Mouse (Mus musculus) cerebellum, adult (tissue): ENCODE results near the gene Pkn2.

Experiments
- ATAC-seq: cut with Nextera tagmentation; 2 replicates; pipeline ENCODE4 v1.9.2; 2017; ENCODE audit warnings: mild to moderate bottlenecking, moderate library complexity, mixed read lengths; ENCODE audit not compliant: insufficient number of reproducible peaks, low FRiP score, low TSS enrichment

The Pkn2 gene

DNA sequence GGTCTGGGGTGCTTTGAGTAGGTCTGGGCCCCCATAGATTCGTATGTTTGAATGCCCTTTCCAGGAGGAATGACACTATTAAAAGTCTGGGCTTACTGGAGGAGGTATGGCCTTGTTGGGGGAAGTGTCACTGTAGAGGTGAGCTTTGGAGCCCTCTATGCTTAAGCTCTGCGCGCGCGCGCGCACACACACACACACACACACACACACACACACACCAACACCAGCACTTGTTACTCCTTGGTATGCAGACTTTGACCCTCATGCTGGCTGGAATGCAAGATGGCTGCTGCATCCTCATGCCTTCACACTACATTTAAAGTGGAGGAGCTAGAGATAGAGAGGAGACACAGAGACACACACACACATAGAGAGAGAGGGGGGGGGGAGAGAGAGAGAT is 134.1 kb downstream of the Pkn2 start:
- ATAC-seq = no peak

DNA sequence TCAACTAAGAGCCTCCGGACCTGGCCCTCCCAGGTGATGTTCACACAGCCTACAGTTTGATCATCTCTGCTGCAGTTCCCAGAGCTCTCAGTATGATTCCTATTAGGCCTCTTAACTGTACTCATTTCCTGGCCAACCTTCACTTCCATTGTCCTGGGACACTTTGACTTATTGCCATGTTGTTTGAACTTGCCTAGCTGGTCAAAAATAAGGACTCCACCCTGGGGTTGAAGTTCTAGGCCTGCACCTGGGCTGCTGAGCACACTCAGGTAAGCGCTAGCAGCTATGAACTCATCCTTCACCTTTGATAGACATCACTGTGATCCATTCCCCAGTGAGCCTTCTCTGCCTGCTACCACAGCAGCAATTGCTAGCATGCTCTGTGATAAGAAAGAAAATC is 136.7 kb downstream of the Pkn2 start:
- no peak for ATAC-seq

DNA sequence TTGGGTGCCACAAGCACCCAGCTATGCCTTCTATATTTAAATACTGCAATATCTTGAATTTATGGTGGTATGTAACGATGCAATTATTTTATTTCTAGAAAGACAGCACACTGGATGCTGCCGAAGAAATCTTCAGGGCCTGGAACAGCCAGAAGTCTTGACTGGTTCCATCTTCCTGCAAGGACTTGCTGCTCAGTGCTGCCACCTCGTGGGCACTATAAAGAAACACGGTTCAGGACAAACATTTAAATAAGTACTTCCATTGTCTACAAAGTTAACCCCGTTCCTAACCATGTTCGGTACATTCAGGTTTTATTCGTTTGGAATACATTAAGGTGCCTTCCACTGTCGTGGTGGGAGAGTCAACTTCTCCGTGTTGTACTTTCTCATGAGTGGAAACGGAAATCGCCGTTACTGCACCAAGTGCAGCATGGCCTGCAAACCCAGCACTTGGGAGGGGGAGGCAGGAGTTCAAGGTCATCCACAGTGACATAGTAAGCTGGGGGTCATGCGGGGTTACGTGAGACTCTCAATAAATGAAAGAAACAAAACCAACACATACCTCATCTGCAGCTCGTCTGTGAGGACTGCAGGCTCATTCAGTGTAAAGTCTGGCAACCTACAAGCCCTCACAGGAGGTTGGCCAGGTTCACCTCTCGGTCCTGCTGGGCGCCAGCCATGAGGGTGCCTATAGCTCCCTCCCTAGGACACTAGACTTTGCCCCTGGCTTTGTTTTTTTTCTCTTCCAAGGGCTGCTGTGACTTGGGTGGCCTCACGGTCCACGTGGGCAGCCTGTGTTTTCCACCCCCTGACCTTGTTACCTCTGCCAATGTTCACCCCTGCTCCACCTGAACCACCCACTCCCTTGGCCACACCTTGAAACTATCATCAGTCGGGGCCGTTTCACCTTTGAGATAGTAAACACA is 137.6 kb downstream of the Pkn2 start:
- peak; percentile 24; the same call in 1 of the 2 replicates for ATAC-seq
